Mouse (Mus musculus) megakaryocyte, embryonic 14.5 days (primary cell): ENCODE measurements around the gene Mettl8. TPM values are rescaled to one million over a fixed set of nuclear protein-coding genes. Genes with fewer than 3 reads are reported as not detected.
A peak's percentile ranks its signal among the peaks of the same experiment; 100 is the strongest.

Source experiments
- H3K27me3 ChIP-seq: replicated peaks from 2 replicates; pipeline ENCODE3; 2012; ENCODE audit warnings: inconsistent platforms
- H3K36me3 ChIP-seq: replicated peaks from 2 replicates; pipeline ENCODE3; 2012; ENCODE audit warnings: low read length, inconsistent platforms, mixed read lengths
- H3K4me1 ChIP-seq: 2 replicates; pipeline ENCODE4 v1.6.1; 2012; ENCODE audit warnings: inconsistent platforms
- H3K4me3 ChIP-seq: replicated peaks from 2 replicates; pipeline ENCODE3; 2012; ENCODE audit warnings: moderate library complexity, mild to moderate bottlenecking, inconsistent platforms
- H3K9me3 ChIP-seq: 2 replicates; pipeline ENCODE4 v1.6.1; 2012; ENCODE audit warnings: inconsistent platforms
- FLI1 ChIP-seq: IDR thresholded peaks from 2 replicates; pipeline ENCODE4 v1.6.1; 2012; ENCODE audit warnings: low read length, inconsistent platforms, mixed read lengths
- GATA1 ChIP-seq: IDR thresholded peaks from 3 replicates; pipeline ENCODE4 v1.6.1; 2012; ENCODE audit warnings: mixed read lengths, low read length, inconsistent platforms, borderline replicate concordance
- polyA plus RNA-seq: library from polyadenylated mRNA; stranded (reverse); fragments of >175 nt; gene quantifications from 2 replicates; pipeline ENCODE4 v1.2.3, GENCODE M21; 2012; ENCODE audit warnings: low replicate concordance; ENCODE audit not compliant: insufficient read depth

Gene Mettl8
- polyA plus RNA-seq, 1 experiment: 8.6 TPM

GRCm38 (mm10) chr2:70940826-70941225 is 114.6 kb downstream of the Mettl8 start:
- TF ChIP-seq GATA1 (no peak), FLI1 (no peak)

GRCm38 (mm10) chr2:70938844-70939494 is 116.4 kb downstream of the Mettl8 start:
- Histone ChIP-seq H3K4me3 (peak overlapping the region; percentile 77), H3K9me3 (no peaks in the 10 kb centered on the region), H3K36me3 (no peaks in the 10 kb centered on the region), H3K4me1 (peaks cover 45% of the 10 kb centered on the region), H3K27me3 (peaks cover 2% of the 10 kb centered on the region)
- TF ChIP-seq FLI1 (no peak), GATA1 (no peak)

More at GRCm38 (mm10) chr2:70940826-70941225, 114.6 kb downstream of the Mettl8 start:
- peaks cover 2% of the 10 kb centered on the region for H3K27me3 ChIP-seq
- no peaks in the 10 kb centered on the region for H3K9me3 ChIP-seq
- no peaks in the 10 kb centered on the region for H3K36me3 ChIP-seq
- no peak overlapping the region for H3K4me3 ChIP-seq
- H3K4me1 ChIP-seq: peaks cover 44% of the 10 kb centered on the region

- Histone ChIP-seq H3K36me3 (no peaks in the 10 kb centered on the region), H3K4me3 (no peak overlapping the region), H3K4me1 (peaks cover 39% of the 10 kb centered on the region), H3K27me3 (peaks cover 4% of the 10 kb centered on the region), H3K9me3 (no peaks in the 10 kb centered on the region)
- TF ChIP-seq GATA1 (no peak), FLI1 (no peak)
Observed at GRCm38 (mm10) chr2:70934772-70935171, 120.6 kb downstream of the Mettl8 start.

- Histone ChIP-seq H3K9me3 (no peaks in the 10 kb centered on the region), H3K4me1 (peaks cover 26% of the 10 kb centered on the region), H3K27me3 (peaks cover 8% of the 10 kb centered on the region), H3K36me3 (no peaks in the 10 kb centered on the region), H3K4me3 (no peak overlapping the region)
- no peak for TF ChIP-seq FLI1
- TF ChIP-seq GATA1: no peak
Observed at GRCm38 (mm10) chr2:70933516-70933915, 121.9 kb downstream of the Mettl8 start.

GRCm38 (mm10) chr2:70932965-70933364 is 122.4 kb downstream of the Mettl8 start:
- H3K4me3 ChIP-seq: no peak overlapping the region
- peaks cover 11% of the 10 kb centered on the region for H3K27me3 ChIP-seq
- 0 out of 2 replicates have a peak, but pooled peaks cover 3% of the 10 kb centered on the region for H3K9me3 ChIP-seq
- TF ChIP-seq GATA1 (no peak), FLI1 (no peak)
- peaks cover 21% of the 10 kb centered on the region for H3K4me1 ChIP-seq
- H3K36me3 ChIP-seq: no peaks in the 10 kb centered on the region

GRCm38 (mm10) chr2:70930631-70931288 is 124.6 kb downstream of the Mettl8 start:
- H3K36me3 ChIP-seq: no peaks in the 10 kb centered on the region
- peaks cover 11% of the 10 kb centered on the region for H3K27me3 ChIP-seq
- 0 out of 2 replicates have a peak, but pooled peaks cover 3% of the 10 kb centered on the region for H3K9me3 ChIP-seq
- H3K4me1 ChIP-seq: peaks cover 13% of the 10 kb centered on the region
- no peak overlapping the region for H3K4me3 ChIP-seq
- TF ChIP-seq FLI1: no peak
- TF ChIP-seq GATA1: no peak

- Histone ChIP-seq H3K27me3 (peaks cover 10% of the 10 kb centered on the region), H3K36me3 (no peaks in the 10 kb centered on the region), H3K4me1 (peaks cover 7% of the 10 kb centered on the region), H3K9me3 (0 out of 2 replicates have a peak, but pooled peaks cover 3% of the 10 kb centered on the region), H3K4me3 (no peak overlapping the region)
- TF ChIP-seq GATA1: no peak
Observed at GRCm38 (mm10) chr2:70929714-70930113, 125.7 kb downstream of the Mettl8 start.

- Histone ChIP-seq H3K4me1 (peaks cover 39% of the 10 kb centered on the region), H3K9me3 (0 out of 2 replicates have a peak, but pooled peaks cover 3% of the 10 kb centered on the region), H3K36me3 (no peaks in the 10 kb centered on the region), H3K27me3 (peaks cover 3% of the 10 kb centered on the region), H3K4me3 (no peak overlapping the region)
- no peak for TF ChIP-seq GATA1
- TF ChIP-seq FLI1: no peak
Observed at GRCm38 (mm10) chr2:70924049-70924448, 131.3 kb downstream of the Mettl8 start.

- H3K9me3 ChIP-seq: no peaks in the 10 kb centered on the region
- no peaks in the 10 kb centered on the region for H3K36me3 ChIP-seq
- TF ChIP-seq GATA1: no peak
- no peak for TF ChIP-seq FLI1
- H3K4me1 ChIP-seq: peaks cover 50% of the 10 kb centered on the region
- no peaks in the 10 kb centered on the region for H3K27me3 ChIP-seq
- H3K4me3 ChIP-seq: no peak overlapping the region
Observed at GRCm38 (mm10) chr2:70922814-70923213, 132.6 kb downstream of the Mettl8 start.

- Histone ChIP-seq H3K9me3 (no peaks in the 10 kb centered on the region), H3K36me3 (no peaks in the 10 kb centered on the region), H3K4me1 (peaks cover 68% of the 10 kb centered on the region), H3K27me3 (no peaks in the 10 kb centered on the region), H3K4me3 (peak overlapping the region; percentile 71)
- TF ChIP-seq GATA1 (no peak), FLI1 (no peak)
Observed at GRCm38 (mm10) chr2:70920937-70921596, 134.3 kb downstream of the Mettl8 start.
